Mouse (Mus musculus) adipose tissue, adult 10 weeks (tissue): ENCODE data around the gene Cdc6. TPM values are rescaled to one million over a fixed set of nuclear protein-coding genes. Genes with fewer than 3 reads are reported as not detected.

ENCODE experiments used
- polyA plus RNA-seq: library from polyadenylated mRNA; stranded (reverse); fragments of 350-450 nt; fragmentation: Illumina TruSeq; extraction: RNeasy Lipid Tissue Mini Kit (QIAGEN cat#74804); gene quantifications from one replicate; pipeline ENCODE4 v1.2.3, GENCODE M21; 2014; ENCODE audit warnings: low read depth, low replicate concordance

The Cdc6 gene
- 1.4 TPM for polyA plus RNA-seq

DNA sequence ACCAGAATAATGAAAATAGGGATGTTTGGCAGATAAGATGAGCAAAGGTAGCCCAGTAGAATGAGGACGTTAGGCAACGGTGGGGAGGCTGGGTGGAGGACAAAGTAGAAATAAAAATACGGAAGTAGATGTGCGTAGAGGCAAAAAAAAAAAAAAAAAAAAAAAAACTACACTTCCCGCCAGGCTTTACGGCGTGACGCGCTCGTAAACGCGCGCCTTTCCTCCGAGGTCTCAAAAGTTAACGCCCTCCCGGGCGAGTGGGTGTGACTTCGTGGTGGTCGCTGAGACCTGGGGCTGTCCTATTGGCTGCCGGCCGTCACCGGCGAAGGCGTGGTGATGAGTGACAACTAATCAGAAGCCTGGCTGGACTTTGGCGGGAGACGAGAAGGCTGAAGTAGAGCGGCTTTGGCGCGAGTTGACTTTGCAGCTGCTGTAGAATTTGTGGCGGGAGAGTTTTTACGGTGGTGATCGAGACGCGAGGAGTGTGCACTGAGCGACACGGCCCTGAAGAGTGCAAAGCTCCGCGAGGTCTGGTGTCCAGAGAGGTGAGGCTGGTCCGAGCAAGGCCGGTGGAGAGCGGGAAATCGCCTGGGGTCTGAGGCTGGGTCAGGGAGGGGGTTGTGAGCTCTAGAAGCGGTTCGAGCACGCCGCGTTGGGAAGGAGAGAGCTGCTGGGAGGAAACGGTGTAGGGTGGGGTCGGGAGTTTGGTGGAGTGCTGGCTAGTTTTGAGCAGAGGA is at the start of gene Cdc6:
Cdc6 (plus strand) TSS at position 365 of the 737 bp plus-strand sequence.

GRCm38 (mm10) chr11:98863028-98863750 is 44.4 kb upstream of the Cdc6 start, which contains the start of gene Wipf2:
Wipf2 (plus strand) TSS chr11:98863638.

GRCm38 (mm10) chr11:98927438-98928076 is 20.0 kb downstream of the Cdc6 start, which contains the start of gene Rara:
Rara (plus strand) TSS chr11:98927818.

Other genes with a start within 250 kb of the Cdc6 start
- gene Gsdma, start 243.4 kb upstream of the Cdc6 start, polyA plus RNA-seq, result 0.31 TPM
- 87.4 TPM for gene Psmd3, start 225.2 kb upstream of the Cdc6 start, polyA plus RNA-seq
- gene Csf3, start 206.5 kb upstream of the Cdc6 start, polyA plus RNA-seq, result 0.79 TPM
- gene Med24, start 178.4 kb upstream of the Cdc6 start, polyA plus RNA-seq, result 44.4 TPM
- gene Thra, start 167.2 kb upstream of the Cdc6 start, polyA plus RNA-seq, result 71.0 TPM
- gene Nr1d1, start 132.5 kb upstream of the Cdc6 start, polyA plus RNA-seq, result 36.2 TPM
- gene Msl1, start 112.3 kb upstream of the Cdc6 start, polyA plus RNA-seq, result 61.1 TPM
- 26.9 TPM for gene Casc3, start 102.9 kb upstream of the Cdc6 start, polyA plus RNA-seq
- gene Rapgefl1, start 71.0 kb upstream of the Cdc6 start, polyA plus RNA-seq, result 1.9 TPM
- gene Wipf2, start 44.2 kb upstream of the Cdc6 start, polyA plus RNA-seq, result 8.2 TPM
- 15.1 TPM for gene Rara, start 20.0 kb downstream of the Cdc6 start, polyA plus RNA-seq
- not detected for gene Gjd3, start 75.2 kb downstream of the Cdc6 start, polyA plus RNA-seq
- 5.5 TPM for gene Top2a, start 116.4 kb downstream of the Cdc6 start, polyA plus RNA-seq
- 275 TPM for gene Igfbp4, start 133.4 kb downstream of the Cdc6 start, polyA plus RNA-seq
- 1.3 TPM for gene Tns4, start 181.5 kb downstream of the Cdc6 start, polyA plus RNA-seq
- gene Ccr7, start 247.3 kb downstream of the Cdc6 start, polyA plus RNA-seq, result 0.94 TPM